Mouse (Mus musculus) cerebellum, adult 2 months (tissue): ENCODE measurements around the gene Fam118a. TPM values are rescaled to one million over a fixed set of nuclear protein-coding genes. Genes with fewer than 3 reads are reported as not detected.

ENCODE experiments used
- DNase-seq, 2 experiments: peaks; one replicate each; pipeline ENCODE4 v3.0.0; 2021
- H3K27ac ChIP-seq: fragments of 200-500 bp; 2 replicates; pipeline ENCODE4 v1.5.1; 2012; ENCODE audit warnings: low read length, control low read depth, inconsistent platforms; ENCODE audit not compliant: insufficient read depth
- H3K27me3 ChIP-seq: fragments of 200-500 bp; 2 replicates; pipeline ENCODE4 v1.6.1; 2012; ENCODE audit warnings: inconsistent platforms, mild to moderate bottlenecking, low read length, moderate library complexity; ENCODE audit not compliant: control insufficient read depth, insufficient read depth
- H3K4me1 ChIP-seq: fragments of 200-500 bp; 2 replicates; pipeline ENCODE4 v1.6.1; 2011; ENCODE audit warnings: low read length; ENCODE audit not compliant: control insufficient read depth, insufficient read depth
- H3K4me3 ChIP-seq: fragments of 200-500 bp; replicated peaks from 2 replicates; pipeline ENCODE3; 2011; ENCODE audit warnings: mild to moderate bottlenecking, low read depth, low read length, control low read depth; ENCODE audit not compliant: insufficient read depth
- CTCF ChIP-seq: fragments of 200-500 bp; IDR thresholded peaks from 2 replicates; pipeline ENCODE4 v1.5.1; 2011; ENCODE audit warnings: low read depth, mild to moderate bottlenecking, control low read depth, low read length, moderate library complexity, borderline replicate concordance; ENCODE audit not compliant: insufficient read depth
- POLR2A ChIP-seq: fragments of 200-500 bp; IDR thresholded peaks from 2 replicates; pipeline ENCODE4 v1.6.1; 2011; ENCODE audit warnings: low read length, control low read depth, borderline replicate concordance; ENCODE audit not compliant: insufficient read depth
- WGBS: fragments of 180-500 bp; shearing (Covaris S2); methylation state at CpG from one replicate; pipeline ENCODE4 v1.1.7; 2018; 5-methylcytosine and 5-hydroxymethylcytosine counted together
- polyA plus RNA-seq: library from polyadenylated mRNA; depleted of rRNA; stranded (reverse); fragments of >200 nt; gene quantifications from 2 replicates; pipeline ENCODE4 v1.2.3, GENCODE M21; 2012; rRNA removed

The Fam118a gene
- polyA plus RNA-seq, 1 experiment = 17.1 TPM

DNA sequence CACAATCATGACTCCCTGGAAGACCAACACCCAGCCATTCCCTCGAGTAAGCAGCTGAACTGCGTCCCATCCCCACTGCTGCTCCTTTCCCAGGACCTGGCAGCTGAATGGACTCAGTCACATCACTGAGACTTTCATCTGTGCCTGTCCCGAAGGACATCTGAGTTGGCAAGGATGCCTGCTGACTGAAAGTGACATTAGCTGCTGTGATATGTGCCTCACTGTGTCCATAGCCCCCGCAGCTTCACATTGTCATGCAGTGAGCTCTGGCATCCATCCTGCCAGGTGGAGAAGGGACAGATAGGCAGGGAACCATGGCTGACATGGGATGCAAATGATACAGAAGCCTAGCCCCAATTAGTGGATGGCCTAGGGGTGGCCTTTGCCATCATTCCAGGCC lies 26.4 kb downstream of the Fam118a start:
- no peak overlapping the region for H3K4me3 ChIP-seq
- H3K27me3 ChIP-seq = no peaks in the 10 kb centered on the region
- no peaks in the 10 kb centered on the region for H3K4me1 ChIP-seq
- no peak for TF ChIP-seq POLR2A
- TF ChIP-seq CTCF = no peak
- no peak for DNase-seq
- no peak overlapping the region for H3K27ac ChIP-seq
- 50% methylated on average over 4 of the region's 4 CpGs for WGBS

DNA sequence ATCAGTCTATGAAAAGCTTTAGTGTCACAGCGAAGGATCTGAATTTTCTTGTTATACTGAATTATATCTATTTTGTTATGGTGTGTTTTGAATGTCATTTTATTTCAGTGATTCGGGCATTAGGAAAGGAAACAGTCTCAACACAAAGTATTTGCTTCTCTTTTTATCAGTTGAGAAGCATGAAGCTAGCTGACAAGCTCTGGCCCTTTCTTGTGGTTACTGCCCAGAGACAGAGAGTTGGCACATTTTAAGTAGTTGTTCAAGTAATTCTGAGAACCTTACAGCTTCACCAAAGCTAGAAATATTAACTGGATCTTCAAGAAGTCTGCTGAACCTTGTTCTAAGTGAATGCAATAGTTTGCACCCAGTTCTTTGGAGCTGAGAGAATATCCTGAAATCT lies 34.7 kb downstream of the Fam118a start:
- no peak for DNase-seq
- Histone ChIP-seq H3K4me1 (no peaks in the 10 kb centered on the region), H3K27me3 (no peaks in the 10 kb centered on the region), H3K4me3 (no peak overlapping the region), H3K27ac (no peak overlapping the region)
- 92% methylated on average over 2 of the region's 2 CpGs for WGBS
- TF ChIP-seq POLR2A (no peak), CTCF (no peak)

DNA sequence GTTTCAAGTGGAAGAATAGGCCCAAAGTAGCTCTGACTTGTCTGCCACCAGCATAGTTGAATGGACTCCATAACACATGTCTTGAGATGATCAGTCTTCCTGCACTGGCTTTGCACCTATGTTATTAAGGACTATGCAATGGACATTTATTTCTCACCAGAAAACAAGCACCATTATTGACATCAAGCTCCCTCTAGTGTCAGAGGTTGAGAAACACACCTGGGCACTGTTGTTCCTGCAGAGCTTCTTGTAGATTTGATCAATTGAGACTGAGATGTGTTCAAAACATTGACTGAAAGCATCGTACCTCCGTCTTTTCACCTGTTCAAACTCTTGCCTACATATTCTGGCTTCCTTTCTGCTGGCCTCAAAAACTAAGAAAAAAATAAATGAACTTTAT lies 41.8 kb downstream of the Fam118a start:
- WGBS = 19% methylated on average over 2 of the region's 2 CpGs
- Histone ChIP-seq H3K27ac (no peak overlapping the region), H3K4me3 (no peak overlapping the region), H3K4me1 (no peaks in the 10 kb centered on the region), H3K27me3 (no peaks in the 10 kb centered on the region)
- DNase-seq = peak; percentile 37 to 57
- TF ChIP-seq POLR2A (no peak), CTCF (peak; percentile 47; the same call in 1 of the 2 replicates)

DNA sequence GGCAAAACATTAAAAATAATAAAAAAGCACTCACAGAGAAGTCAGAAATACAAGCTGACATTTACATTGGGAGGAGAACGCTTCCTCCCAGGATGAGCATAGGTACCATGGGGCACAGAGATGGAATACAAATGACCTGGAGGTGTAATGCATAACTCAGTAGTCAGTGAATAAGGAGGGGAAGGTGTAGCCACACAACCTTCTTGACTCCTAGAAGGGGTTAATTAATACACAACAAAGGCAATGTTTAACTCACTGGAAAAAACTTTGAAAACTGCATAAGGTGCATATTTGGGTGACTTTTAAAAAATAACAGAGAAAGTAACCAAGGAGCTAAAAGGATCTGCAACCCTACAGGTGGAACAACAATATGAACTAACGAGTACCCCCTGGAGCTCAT lies 43.9 kb downstream of the Fam118a start:
- no peak for DNase-seq
- Histone ChIP-seq H3K27me3 (no peaks in the 10 kb centered on the region), H3K27ac (no peak overlapping the region), H3K4me1 (no peaks in the 10 kb centered on the region), H3K4me3 (no peak overlapping the region)
- TF ChIP-seq CTCF = no peak
- no peak for TF ChIP-seq POLR2A
- WGBS = 81% methylated on average over 2 of the region's 2 CpGs

DNA sequence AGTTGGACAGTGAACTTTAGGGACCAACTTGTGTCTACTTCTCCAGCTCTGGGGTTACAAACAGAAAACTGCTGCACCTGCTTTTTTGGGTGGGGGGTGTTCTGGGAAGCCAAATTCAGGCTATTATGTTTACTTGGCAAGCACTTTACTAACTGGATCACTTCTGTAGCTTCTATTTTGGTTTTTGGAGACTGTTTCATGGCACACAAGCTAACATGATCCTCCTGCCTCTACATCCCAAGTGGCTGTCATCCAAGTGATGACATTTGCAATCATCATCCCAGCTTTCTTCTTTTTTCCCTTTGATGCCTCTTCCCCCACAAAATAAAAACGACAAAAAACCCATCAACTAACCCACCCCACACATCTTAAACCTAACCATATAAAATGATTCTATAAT lies 56.9 kb downstream of the Fam118a start:
- 37% methylated on average over 1 of the region's 1 CpGs for WGBS
- Histone ChIP-seq H3K27me3 (no peaks in the 10 kb centered on the region), H3K4me1 (no peaks in the 10 kb centered on the region), H3K27ac (no peak overlapping the region), H3K4me3 (no peak overlapping the region)
- DNase-seq = no peak
- TF ChIP-seq CTCF (no peak), POLR2A (no peak)

Other genes with a start within 250 kb of the Fam118a start
- gene Phf21b, start 172.9 kb upstream of the Fam118a start, polyA plus RNA-seq = 36.5 and 37.1 TPM in 2 replicates
- 1.9 and 2.2 TPM in 2 replicates for gene Gm29666, start 108.9 kb upstream of the Fam118a start, polyA plus RNA-seq
- gene Nup50, start 105.5 kb upstream of the Fam118a start, polyA plus RNA-seq = 17.5 and 18.9 TPM in 2 replicates
- 100 and 116 TPM in 2 replicates for gene 5031439G07Rik, start 40.4 kb upstream of the Fam118a start, polyA plus RNA-seq
- gene Upk3a, start 11.8 kb upstream of the Fam118a start, polyA plus RNA-seq = 0.20 and 0.22 TPM in 2 replicates
- gene Smc1b, start 103.0 kb downstream of the Fam118a start, polyA plus RNA-seq = 0.05 and 0.23 TPM in 2 replicates
- gene Ribc2, start 103.1 kb downstream of the Fam118a start, polyA plus RNA-seq = 0.13 and 0.29 TPM in 2 replicates
- gene Fbln1, start 177.0 kb downstream of the Fam118a start, polyA plus RNA-seq = 6.9 and 10.1 TPM in 2 replicates